Mouse (Mus musculus): ENCODE results near the gene Retsat.

DNA sequence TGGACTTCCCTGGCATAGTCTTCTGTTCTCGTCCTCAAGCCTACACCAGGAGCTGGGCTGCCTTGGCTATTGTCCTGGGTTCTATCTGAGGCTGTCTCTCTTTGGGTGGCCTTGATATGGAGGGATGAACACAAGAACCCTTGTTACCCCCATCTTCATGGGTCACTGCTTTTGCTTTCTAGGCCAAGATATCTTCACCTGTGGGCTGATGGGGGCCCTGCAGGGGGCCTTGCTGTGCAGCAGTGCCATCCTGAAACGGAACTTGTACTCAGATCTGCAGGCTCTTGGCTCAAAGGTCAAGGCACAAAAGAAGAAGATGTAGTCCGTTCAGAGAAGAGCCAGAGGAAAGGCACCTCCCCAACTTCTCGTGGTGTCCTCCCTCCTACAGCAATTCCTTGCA, 8.8 kb downstream of the Retsat start:
- TF ChIP-seq CTCF (IDR thresholded peaks at IDR 0.05; ENCODE audit: borderline replicate concordance, control insufficient read depth, extremely low read depth, insufficient read depth, low read length, poor library complexity) = no peak
- no peak for TF ChIP-seq POLR2A (IDR thresholded peaks at IDR 0.05; ENCODE audit: control insufficient read depth, extremely low read depth, insufficient read depth, low read length, poor library complexity)

All from thymus, adult 2 months (tissue).